Mouse (Mus musculus) heart, adult 2 months (tissue): ENCODE data around the gene Trim34a.
"Not testable (repeated sequence)": the region's sequence is repeated elsewhere in the genome, so short reads cannot be mapped to it uniquely, and the experiment has no call there.

Experiments used
- CTCF ChIP-seq: fragments of 200-600 bp; IDR thresholded peaks from 2 replicates; pipeline ENCODE4 v1.8.1; 2022; ENCODE audit warnings: antibody characterized with exemption, mild to moderate bottlenecking, moderate library complexity
- EP300 ChIP-seq: fragments of 200-500 bp; IDR thresholded peaks from 2 replicates; pipeline ENCODE4 v1.6.1; 2011; ENCODE audit warnings: low read depth, low read length, control low read depth; ENCODE audit not compliant: insufficient read depth

DNA sequence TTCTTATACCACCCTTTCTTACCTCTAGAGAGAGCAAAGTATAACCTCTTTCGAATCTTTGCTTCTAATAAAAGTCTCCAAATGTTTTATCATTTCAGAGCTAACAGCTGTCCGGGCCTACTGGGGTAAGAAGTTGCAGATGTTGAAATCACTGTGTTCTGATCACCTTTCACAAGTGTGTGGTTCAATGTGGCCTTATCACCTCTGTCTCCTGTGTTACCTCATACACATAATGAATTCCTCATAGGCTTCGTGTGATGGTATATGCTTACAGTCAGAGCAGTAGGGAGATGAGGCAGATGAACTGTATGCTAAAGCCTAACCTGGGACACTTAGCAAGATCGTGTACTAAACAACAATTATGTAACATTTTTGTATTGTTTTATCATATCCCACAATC is 16.1 kb downstream of the Trim34a start:
- TF ChIP-seq CTCF, EP300: not testable (repeated sequence)
